Mouse (Mus musculus): ENCODE measurements around the gene Npcd.

DNA sequence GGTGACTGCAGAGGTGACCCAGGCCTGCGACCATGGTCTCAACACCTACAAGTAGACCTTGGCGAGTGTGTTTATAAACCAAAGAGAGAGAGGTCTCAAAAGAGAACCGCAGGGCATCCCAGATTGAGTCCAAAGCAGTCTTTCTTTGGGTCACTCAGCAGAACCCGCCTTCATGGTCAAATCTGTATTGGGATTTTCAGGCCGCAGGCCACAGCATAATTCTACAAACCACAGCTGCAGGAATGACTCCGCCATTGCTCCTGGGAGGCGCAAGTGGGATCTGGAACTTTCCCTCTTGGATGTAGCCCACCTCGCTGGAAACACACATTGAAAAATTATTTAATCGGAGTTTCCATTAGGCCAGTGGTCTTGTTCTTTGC lies 834 bp upstream of the Npcd start:
- no peak for TF ChIP-seq CTCF (IDR thresholded peaks at IDR 0.05; ENCODE audit: control insufficient read depth, insufficient read depth, insufficient replicate concordance, low read depth, low read length)
- no peak for TF ChIP-seq POLR2A (IDR thresholded peaks at IDR 0.05; ENCODE audit: control insufficient read depth, low read depth, low read length)
